Mouse (Mus musculus) spleen, adult 2 months (tissue): ENCODE measurements around the gene 4931414P19Rik. TPM values are rescaled to one million over a fixed set of nuclear protein-coding genes. Genes with fewer than 3 reads are reported as not detected.

ENCODE experiments used
- DNase-seq, 2 experiments: peaks; one replicate each; pipeline versions ENCODE4 v3.0.0 to v3.0.0-alpha.2; 2012 to 2021; ENCODE audit warnings: low spot score in 2 of 2, low read depth in 1 of 2
- H3K27ac ChIP-seq: fragments of 200-500 bp; 2 replicates; pipeline ENCODE4 v1.5.1; 2012; ENCODE audit warnings: low read length, inconsistent platforms; ENCODE audit not compliant: insufficient read depth
- H3K27me3 ChIP-seq: fragments of 200-500 bp; 2 replicates; pipeline ENCODE4 v1.6.1; 2012; ENCODE audit warnings: mild to moderate bottlenecking, moderate library complexity, low read length, inconsistent platforms; ENCODE audit not compliant: control insufficient read depth, insufficient read depth
- H3K36me3 ChIP-seq: fragments of 200-500 bp; 2 replicates; pipeline ENCODE4 v1.6.1; 2012; ENCODE audit warnings: mild to moderate bottlenecking, low read length, inconsistent platforms; ENCODE audit not compliant: control insufficient read depth, insufficient read depth
- H3K4me1 ChIP-seq: fragments of 200-500 bp; 2 replicates; pipeline ENCODE4 v1.6.1; 2011; ENCODE audit warnings: inconsistent platforms; ENCODE audit not compliant: control insufficient read depth, insufficient read depth, insufficient read length
- H3K4me3 ChIP-seq: fragments of 200-500 bp; 2 replicates; pipeline ENCODE4 v1.5.1; 2011; ENCODE audit warnings: mild to moderate bottlenecking, inconsistent platforms; ENCODE audit not compliant: insufficient read depth, insufficient read length; ENCODE audit errors: extremely low read depth
- CTCF ChIP-seq: fragments of 200-500 bp; IDR thresholded peaks from 2 replicates; pipeline ENCODE4 v1.5.1; 2011; ENCODE audit warnings: mild to moderate bottlenecking, inconsistent platforms; ENCODE audit not compliant: insufficient read depth, insufficient read length, insufficient replicate concordance; ENCODE audit errors: extremely low read depth
- POLR2A ChIP-seq: fragments of 200-500 bp; IDR thresholded peaks from 2 replicates; pipeline ENCODE4 v1.6.1; 2011; ENCODE audit warnings: low read depth, low read length, inconsistent platforms
- WGBS: fragments of 180-500 bp; shearing (Covaris S2); methylation state at CpG from one replicate; pipeline ENCODE4 v1.1.7; 2018; 5-methylcytosine and 5-hydroxymethylcytosine counted together
- polyA plus RNA-seq: library from polyadenylated mRNA; depleted of rRNA; stranded (reverse); fragments of >200 nt; gene quantifications from 2 replicates; pipeline ENCODE4 v1.2.3, GENCODE M21; 2012

The 4931414P19Rik gene
- polyA plus RNA-seq, 1 experiment = 4.2 TPM

GRCm38 (mm10) chr14:54646898-54647636 is 41.3 kb upstream of the 4931414P19Rik start:
- no peak overlapping the region for H3K4me3 ChIP-seq
- WGBS = 94% methylated on average over 8 of the region's 8 CpGs
- no peaks in the 10 kb centered on the region for H3K4me1 ChIP-seq
- H3K27me3 ChIP-seq = no peaks in the 10 kb centered on the region
- TF ChIP-seq POLR2A = no peak
- TF ChIP-seq CTCF = no peak
- DNase-seq = no peak
- H3K27ac ChIP-seq = no peak overlapping the region
- H3K36me3 ChIP-seq = peaks cover 67% of the 10 kb centered on the region

- no peaks in the 10 kb centered on the region for H3K4me1 ChIP-seq
- no peaks in the 10 kb centered on the region for H3K27me3 ChIP-seq
- WGBS = 96% methylated on average over 17 of the region's 17 CpGs
- DNase-seq = no peak
- no peak overlapping the region for H3K27ac ChIP-seq
- no peak for TF ChIP-seq CTCF
- TF ChIP-seq POLR2A = no peak
- H3K4me3 ChIP-seq = no peak overlapping the region
- peaks cover 67% of the 10 kb centered on the region for H3K36me3 ChIP-seq
Observed at GRCm38 (mm10) chr14:54646455-54646854, 40.7 kb upstream of the 4931414P19Rik start.

- whole genome bisulfite sequencing = 93% methylated on average over 9 of the region's 9 CpGs
- H3K4me3 ChIP-seq = no peak overlapping the region
- no peak for DNase-seq
- peaks cover 54% of the 10 kb centered on the region for H3K36me3 ChIP-seq
- peaks cover 7% of the 10 kb centered on the region for H3K4me1 ChIP-seq
- H3K27me3 ChIP-seq = no peaks in the 10 kb centered on the region
- TF ChIP-seq POLR2A (no peak), CTCF (no peak)
- no peak overlapping the region for H3K27ac ChIP-seq
Observed at GRCm38 (mm10) chr14:54644294-54644693, 38.5 kb upstream of the 4931414P19Rik start.

GRCm38 (mm10) chr14:54643011-54643410 is 37.2 kb upstream of the 4931414P19Rik start:
- no peaks in the 10 kb centered on the region for H3K27me3 ChIP-seq
- no peak overlapping the region for H3K27ac ChIP-seq
- WGBS = 88% methylated on average over 2 of the region's 2 CpGs
- H3K4me1 ChIP-seq = peaks cover 7% of the 10 kb centered on the region
- TF ChIP-seq CTCF (no peak), POLR2A (no peak)
- no peak for DNase-seq
- no peak overlapping the region for H3K4me3 ChIP-seq
- peaks cover 47% of the 10 kb centered on the region for H3K36me3 ChIP-seq

- H3K4me3 ChIP-seq = no peak overlapping the region
- no peaks in the 10 kb centered on the region for H3K27me3 ChIP-seq
- no peak for DNase-seq
- H3K27ac ChIP-seq = no peak overlapping the region
- H3K36me3 ChIP-seq = peaks cover 44% of the 10 kb centered on the region
- TF ChIP-seq POLR2A (no peak), CTCF (no peak)
- peaks cover 7% of the 10 kb centered on the region for H3K4me1 ChIP-seq
- WGBS = 95% methylated on average over 25 of the region's 25 CpGs
Observed at GRCm38 (mm10) chr14:54642224-54642944, 36.6 kb upstream of the 4931414P19Rik start.

GRCm38 (mm10) chr14:54641305-54641969 is 35.6 kb upstream of the 4931414P19Rik start, which contains the start of gene Cdh24:
Gene Cdh24, minus strand, starts transcription at chr14:54641364.
- peaks cover 40% of the 10 kb centered on the region for H3K36me3 ChIP-seq
- TF ChIP-seq CTCF (peak; percentile 74; the same call in 1 of the 2 replicates), POLR2A (no peak)
- under 1% methylated on average over 51 of the region's 52 CpGs for WGBS

More at GRCm38 (mm10) chr14:54641305-54641969, 35.6 kb upstream of the 4931414P19Rik start, which contains the start of gene Cdh24:
- H3K4me1 ChIP-seq = peaks cover 7% of the 10 kb centered on the region
- peak; percentile 65 to 86 for DNase-seq
- peak within 1 kb of the TSS; percentile 76 for H3K4me3 ChIP-seq
- no peak within 1 kb of the TSS; the same call in 1 of the 2 replicates for H3K27ac ChIP-seq
- no peaks in the 10 kb centered on the region for H3K27me3 ChIP-seq
